Mouse (Mus musculus) lung, postnatal 36 days (tissue): ENCODE measurements around the gene Dhrs2.

Experiments
- DNase-seq: peaks from one replicate; pipeline ENCODE4 v3.0.0; 2022; ENCODE audit warnings: mixed read lengths

The Dhrs2 gene

DNA sequence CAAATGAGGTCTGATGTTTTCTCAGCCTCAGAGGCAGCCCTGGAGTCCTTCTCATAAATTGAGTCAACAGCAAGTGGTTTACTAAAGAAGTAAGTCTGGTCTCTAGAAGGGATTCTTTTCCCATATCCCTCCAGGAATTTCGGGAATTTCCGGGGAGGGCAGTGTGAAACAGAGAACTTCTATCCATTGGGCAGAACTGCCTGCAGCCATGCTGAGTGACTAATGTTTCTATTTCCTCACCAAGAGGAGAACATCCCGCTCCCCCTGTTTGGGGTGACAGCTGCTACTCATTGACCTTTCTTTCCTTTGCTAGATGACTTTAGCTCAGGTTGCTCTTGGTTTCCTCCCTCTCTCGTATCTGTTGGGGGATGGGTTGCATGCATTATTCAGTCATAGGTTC, 31.8 kb downstream of the Dhrs2 start:
- no peak for DNase-seq

DNA sequence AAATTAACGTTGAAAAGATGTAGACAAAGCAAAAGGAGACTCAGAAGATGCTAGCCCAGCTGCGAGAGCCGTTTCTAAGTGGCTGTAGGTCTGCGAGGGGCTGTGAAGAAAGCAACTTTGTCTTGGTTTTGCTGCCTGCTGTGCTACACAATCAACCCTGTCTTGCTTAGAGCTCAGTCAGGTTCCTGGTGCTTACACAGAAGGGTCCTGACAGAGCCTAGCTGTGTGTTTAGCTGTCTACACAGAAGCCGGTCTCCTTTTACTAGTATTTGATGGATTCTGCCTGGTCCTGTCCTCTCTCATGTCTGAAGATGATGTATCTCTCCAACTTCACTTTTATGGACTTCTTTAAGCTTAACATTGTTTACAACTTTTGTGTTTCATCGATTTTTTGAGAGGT, 33.6 kb downstream of the Dhrs2 start:
- DNase-seq = no peak

DNA sequence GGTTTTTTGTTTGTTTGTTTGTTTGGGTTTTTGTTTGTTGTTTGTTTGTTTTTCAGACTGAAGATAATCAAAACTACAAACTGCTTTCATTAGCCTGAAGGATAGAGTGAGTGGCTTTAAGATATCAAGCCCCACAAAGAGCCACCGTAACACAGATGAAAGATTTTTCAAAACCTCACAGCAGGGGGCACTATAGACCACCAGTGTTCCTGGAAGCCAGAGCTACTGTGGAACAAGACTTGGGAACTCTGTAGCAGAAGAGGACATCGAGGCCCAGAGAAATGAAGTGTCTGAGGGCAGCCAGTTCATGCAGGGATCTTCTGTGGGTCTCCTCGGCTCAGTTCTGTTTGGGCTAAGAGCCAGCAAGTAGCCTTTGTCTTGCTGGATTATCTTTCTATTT, 49.4 kb downstream of the Dhrs2 start:
- DNase-seq = peak; percentile 79

DNA sequence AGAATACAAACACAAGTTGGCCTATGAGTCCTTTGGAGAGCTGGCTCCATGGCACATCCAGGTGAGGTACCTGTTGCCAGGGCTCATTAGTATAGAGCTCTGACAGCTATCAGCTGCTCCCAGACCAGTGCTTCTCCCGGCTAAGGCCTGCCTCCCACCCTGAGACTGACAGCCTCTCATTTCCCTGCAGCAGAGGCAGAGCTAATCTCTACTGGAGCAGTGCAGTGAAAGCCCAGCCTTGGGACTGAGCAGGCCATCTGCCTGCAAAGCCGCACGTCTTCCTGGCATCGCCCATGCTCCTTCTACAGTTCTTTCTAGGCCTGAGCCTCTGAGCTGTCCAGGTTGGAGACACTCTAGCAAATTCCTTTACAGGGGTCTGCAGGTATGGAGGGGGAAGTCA, 51.2 kb downstream of the Dhrs2 start:
- no peak for DNase-seq

DNA sequence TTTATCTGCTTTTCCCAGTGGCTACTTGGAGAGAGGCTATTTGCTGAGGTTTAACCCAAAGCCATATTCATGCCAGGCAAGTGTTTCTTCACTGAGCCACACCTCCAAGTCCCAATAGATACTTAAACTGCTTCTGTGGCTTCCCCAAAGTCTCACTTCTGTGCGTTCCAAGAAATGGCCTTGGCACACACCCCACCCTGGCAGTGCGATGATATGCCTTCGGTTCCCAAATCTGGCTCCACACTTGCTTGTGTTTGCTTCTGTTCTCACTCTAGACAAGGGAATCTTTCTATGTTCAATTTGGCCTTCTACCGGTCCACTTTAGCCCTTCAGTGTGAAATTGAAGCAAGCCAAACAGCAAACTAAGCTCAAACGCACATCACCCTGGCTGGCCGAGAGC, 53.0 kb downstream of the Dhrs2 start:
- no peak for DNase-seq

DNA sequence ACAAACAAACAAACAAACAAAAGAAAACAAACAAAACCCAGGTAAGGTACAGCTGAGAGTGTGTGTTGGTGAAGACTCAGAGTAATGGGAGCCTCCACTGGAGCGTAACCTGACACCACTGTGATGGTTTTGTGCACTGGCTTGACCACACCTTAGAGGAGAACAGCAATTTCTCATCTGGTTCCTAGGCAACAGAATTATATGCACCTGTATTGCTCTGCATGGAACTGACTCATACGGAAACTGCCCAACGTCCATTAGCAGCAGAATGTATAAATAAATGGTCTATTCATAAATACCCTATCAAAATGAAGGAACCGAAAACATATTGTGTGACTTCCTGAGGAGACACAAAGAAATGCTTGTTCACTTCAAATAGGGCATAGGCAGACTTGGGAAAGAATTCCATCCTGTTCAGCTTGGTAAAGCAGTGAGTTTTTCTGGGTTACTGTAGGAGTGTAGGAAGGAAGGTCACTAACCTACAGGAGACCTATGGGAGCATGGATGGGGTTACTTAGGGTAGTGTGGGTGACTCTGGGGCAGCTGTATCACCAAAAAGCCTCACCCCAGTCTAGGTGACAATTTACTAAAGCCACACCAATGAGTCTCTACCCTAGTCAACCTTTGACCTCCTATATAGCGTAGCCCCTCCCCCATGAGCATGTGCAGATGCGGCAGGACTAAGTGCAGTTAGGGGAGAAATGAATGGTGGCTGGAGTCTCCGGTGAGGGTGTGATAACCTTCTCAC, 57.7 kb downstream of the Dhrs2 start:
- DNase-seq = no peak
